18 mouse cellular contexts compared by ENCODE assay signal in genomic region chr9:110892552-110892951, GRCm38 (mm10). TPM values are rescaled to one million over a fixed set of nuclear protein-coding genes. Genes with fewer than 3 reads are reported as not detected.
"Had no signal": no experiment of that assay in that cellular context is flagged by ENCODE, and none has a peak within 500 bp of the region (broad histone marks: within the 10 kb centered on the region; RNA-seq: fewer than 3 reads in every experiment).

No protein-coding gene starts in this region.

- DNase-seq: cerebellum, adult 9-10 months; cerebellum, adult 9-11 months; cerebellum, postnatal 25 days; cerebellum, postnatal 36 days; embryo, embryonic 11 days; forebrain, postnatal 0 days; gastrocnemius, adult 2 months; gastrocnemius, postnatal 25 days; gastrocnemius, postnatal 36 days; heart, adult 11 months; heart, adult 18-20 months; heart, adult 2 months had no signal

RNA-seq across cellular contexts. Expression of gene Tmie, which starts 12.6 kb away (rescaled TPM):
- total RNA-seq: granulocyte monocyte progenitor cell, adult 5-6 weeks had no signal

RNA-seq across cellular contexts. Expression of gene Als2cl, which starts 12.9 kb away (rescaled TPM):
- total RNA-seq: granulocyte monocyte progenitor cell, adult 5-6 weeks had no signal

RNA-seq across cellular contexts. Expression of gene Fam240a, which starts 24.1 kb away (rescaled TPM):
- total RNA-seq: common myeloid progenitor, adult 5-6 weeks; forebrain, postnatal 0 days; granulocyte monocyte progenitor cell, adult 5-6 weeks; heart, adult 18-20 months; heart, adult 2 months; heart, adult 8-10 months had no signal

RNA-seq across cellular contexts. Expression of gene Prss50, which starts 34.8 kb away (rescaled TPM):
- total RNA-seq: gastrocnemius, adult 18-20 months; gastrocnemius, adult 2 months; gastrocnemius, adult 8-10 months; gastrocnemius, postnatal 25 days; gastrocnemius, postnatal 36 days; gastrocnemius, postnatal 4 days; granulocyte monocyte progenitor cell, adult 5-6 weeks; heart, adult 18-20 months; heart, adult 2 months; heart, adult 8-10 months had no signal

RNA-seq across cellular contexts. Expression of gene Prss46, which starts 48.2 kb away (rescaled TPM):
- total RNA-seq: common myeloid progenitor, adult 5-6 weeks; forebrain, postnatal 0 days; gastrocnemius, adult 18-20 months; gastrocnemius, adult 2 months; gastrocnemius, adult 8-10 months; gastrocnemius, postnatal 25 days; gastrocnemius, postnatal 36 days; gastrocnemius, postnatal 4 days; granulocyte monocyte progenitor cell, adult 5-6 weeks; heart, adult 18-20 months; heart, adult 2 months; heart, adult 8-10 months had no signal
